Mouse (Mus musculus) kidney, embryonic 16.5 days (tissue): ENCODE data around the gene Trpt1. TPM values are rescaled to one million over a fixed set of nuclear protein-coding genes. Genes with fewer than 3 reads are reported as not detected.
"Not testable (repeated sequence)": the region's sequence is repeated elsewhere in the genome, so short reads cannot be mapped to it uniquely, and the experiment has no call there.

Experiments
- ATAC-seq: fragments of 200-750 bp; cut with Nextera tagmentation; 2 replicates; pipeline ENCODE4 v1.8.0; 2017; ENCODE audit warnings: moderate TSS enrichment; ENCODE audit not compliant: low FRiP score, low TSS enrichment
- H3K27ac ChIP-seq: fragments of 300-500 bp; sonication (generic); 2 replicates; pipeline ENCODE4 v1.5.1; 2014; ENCODE audit warnings: low read length
- H3K27me3 ChIP-seq: fragments of 300-500 bp; sonication (generic); 2 replicates; pipeline ENCODE4 v1.6.1; 2014; ENCODE audit warnings: low read length, control low read depth, mixed read lengths; ENCODE audit not compliant: insufficient read depth
- H3K36me3 ChIP-seq: fragments of 300-500 bp; sonication (generic); 2 replicates; pipeline ENCODE4 v1.6.1; 2014; ENCODE audit warnings: low read length, control low read depth, mixed read lengths; ENCODE audit not compliant: insufficient read depth
- H3K4me1 ChIP-seq: fragments of 300-500 bp; sonication (generic); 2 replicates; pipeline ENCODE4 v1.6.1; 2014; ENCODE audit warnings: low read length, control low read depth, mixed read lengths; ENCODE audit not compliant: insufficient read depth
- H3K4me2 ChIP-seq: fragments of 300-500 bp; sonication (generic); replicated peaks from 2 replicates; pipeline ENCODE4 v1.6.1; 2014; ENCODE audit warnings: low read depth, low read length
- H3K4me3 ChIP-seq: fragments of 300-500 bp; sonication (generic); 2 replicates; pipeline ENCODE4 v1.5.1; 2014; ENCODE audit warnings: mild to moderate bottlenecking, low read length
- H3K9ac ChIP-seq: fragments of 300-500 bp; sonication (generic); replicated peaks from 2 replicates; pipeline ENCODE4 v1.6.1; 2014; ENCODE audit warnings: low read length
- H3K9me3 ChIP-seq: fragments of 300-500 bp; sonication (generic); 2 replicates; pipeline ENCODE4 v1.6.1; 2016; ENCODE audit warnings: low read length, control low read depth
- WGBS: fragments of 180-500 bp; shearing (Covaris S2); extraction: QIAGEN DNeasy Blood & Tissue Kit; methylation state at CpG from one replicate; pipeline ENCODE4 v1.1.7; 2014; 5-methylcytosine and 5-hydroxymethylcytosine counted together
- polyA plus RNA-seq: library from polyadenylated mRNA; unstranded; fragments of >200 nt; fragmentation: Nextera tagmentation; extraction: Ambion mirVana; gene quantifications from 2 replicates; pipeline ENCODE4 v1.2.1, GENCODE M21; 2015

The Trpt1 gene
- polyA plus RNA-seq, 1 experiment from 2014 or later, result 13.1 TPM

GRCm38 (mm10) chr19:6981465-6981864, 14.5 kb upstream of the Trpt1 start:
- peaks cover 43% of the 10 kb centered on the region for H3K4me1 ChIP-seq
- 97% methylated on average over 4 of the region's 4 CpGs for WGBS
- H3K36me3 ChIP-seq, result peaks cover 34% of the 10 kb centered on the region
- H3K27me3 ChIP-seq, result no peaks in the 10 kb centered on the region
- H3K27ac ChIP-seq, result peak overlapping the region; percentile 95; the same call in 1 of the 2 replicates
- peak overlapping the region; percentile 72 for H3K4me3 ChIP-seq
- 0 out of 2 replicates have a peak overlapping the region, but pooled peaks have one; percentile 13 for H3K9ac ChIP-seq
- peak overlapping the region; percentile 84; the same call in 1 of the 2 replicates for H3K4me2 ChIP-seq
- H3K9me3 ChIP-seq, result no peaks in the 10 kb centered on the region
- no peak for ATAC-seq

- Histone ChIP-seq H3K4me3 (no peak overlapping the region), H3K4me1 (peaks cover 35% of the 10 kb centered on the region), H3K27me3 (no peaks in the 10 kb centered on the region), H3K4me2 (no peak overlapping the region), H3K27ac (no peak overlapping the region), H3K9me3 (no peaks in the 10 kb centered on the region), H3K36me3 (peaks cover 22% of the 10 kb centered on the region), H3K9ac (no peak overlapping the region)
- 90% methylated on average over 5 of the region's 5 CpGs for WGBS
- ATAC-seq, result no peak
These were observed 12.3 kb upstream of the Trpt1 start for GRCm38 (mm10) chr19:6983621-6984020.

GRCm38 (mm10) chr19:6985300-6985699, 10.6 kb upstream of the Trpt1 start:
- WGBS, result 83% methylated on average over 19 of the region's 19 CpGs
- H3K27ac ChIP-seq, result no peak overlapping the region
- H3K9me3 ChIP-seq, result no peaks in the 10 kb centered on the region
- no peaks in the 10 kb centered on the region for H3K27me3 ChIP-seq
- ATAC-seq, result no peak
- H3K36me3 ChIP-seq, result peaks cover 26% of the 10 kb centered on the region
- no peak overlapping the region for H3K9ac ChIP-seq
- peaks cover 29% of the 10 kb centered on the region for H3K4me1 ChIP-seq
- no peak overlapping the region for H3K4me3 ChIP-seq
- no peak overlapping the region for H3K4me2 ChIP-seq

GRCm38 (mm10) chr19:6985951-6986708, 9.8 kb upstream of the Trpt1 start:
- Histone ChIP-seq H3K9me3 (no peaks in the 10 kb centered on the region), H3K27me3 (no peaks in the 10 kb centered on the region), H3K4me1 (peaks cover 25% of the 10 kb centered on the region), H3K27ac (no peak overlapping the region), H3K4me3 (peak overlapping the region; percentile 81), H3K36me3 (peaks cover 26% of the 10 kb centered on the region), H3K9ac (peak overlapping the region; percentile 93), H3K4me2 (peak overlapping the region; percentile 77)
- ATAC-seq, result no peak
- 84% methylated on average over 10 of the region's 10 CpGs for WGBS

GRCm38 (mm10) chr19:6987061-6987903, 8.6 kb upstream of the Trpt1 start, which contains the start of gene Vegfb:
TSS of gene Vegfb (minus strand) at chr19:6987651.
- no peaks in the 10 kb centered on the region for H3K27me3 ChIP-seq
- H3K4me2 ChIP-seq, result peak within 1 kb of the TSS; percentile 77
- H3K4me3 ChIP-seq, result peak within 1 kb of the TSS; percentile 81
- peak within 1 kb of the TSS; percentile 93 for H3K9ac ChIP-seq
- ATAC-seq, result peak; percentile 44
- H3K9me3 ChIP-seq, result no peaks in the 10 kb centered on the region
- peaks cover 27% of the 10 kb centered on the region for H3K4me1 ChIP-seq
- whole genome bisulfite sequencing, result under 1% methylated on average over 60 of the region's 85 CpGs
- peak within 1 kb of the TSS; percentile 79 for H3K27ac ChIP-seq
- peaks cover 22% of the 10 kb centered on the region for H3K36me3 ChIP-seq

- peak overlapping the region; percentile 79 for H3K27ac ChIP-seq
- WGBS, result 4% methylated on average over 8 of the region's 8 CpGs
- peaks cover 18% of the 10 kb centered on the region for H3K36me3 ChIP-seq
- peak overlapping the region; percentile 77 for H3K4me2 ChIP-seq
- ATAC-seq, result no peak
- H3K9ac ChIP-seq, result peak overlapping the region; percentile 93
- peak overlapping the region; percentile 81 for H3K4me3 ChIP-seq
- H3K4me1 ChIP-seq, result peaks cover 28% of the 10 kb centered on the region
- H3K27me3 ChIP-seq, result no peaks in the 10 kb centered on the region
- H3K9me3 ChIP-seq, result no peaks in the 10 kb centered on the region
These were observed 8.0 kb upstream of the Trpt1 start for GRCm38 (mm10) chr19:6987904-6988285.

GRCm38 (mm10) chr19:6989251-6989650, 6.7 kb upstream of the Trpt1 start:
- ATAC-seq, result no peak
- Histone ChIP-seq H3K9me3 (no peaks in the 10 kb centered on the region), H3K4me2 (no peak overlapping the region), H3K27me3 (no peaks in the 10 kb centered on the region), H3K9ac (no peak overlapping the region), H3K27ac (no peak overlapping the region), H3K4me3 (no peak overlapping the region), H3K36me3 (peaks cover 14% of the 10 kb centered on the region), H3K4me1 (peaks cover 35% of the 10 kb centered on the region)
- 90% methylated on average over 8 of the region's 8 CpGs for WGBS

- 90% methylated on average over 6 of the region's 6 CpGs for WGBS
- H3K9me3 ChIP-seq, result no peaks in the 10 kb centered on the region
- H3K27ac ChIP-seq, result no peak overlapping the region
- peaks cover 47% of the 10 kb centered on the region for H3K4me1 ChIP-seq
- peaks cover 3% of the 10 kb centered on the region; the same call in 1 of the 2 replicates for H3K36me3 ChIP-seq
- H3K27me3 ChIP-seq, result no peaks in the 10 kb centered on the region
- no peak for ATAC-seq
- no peak overlapping the region for H3K4me2 ChIP-seq
- H3K4me3 ChIP-seq, result no peak overlapping the region
- H3K9ac ChIP-seq, result no peak overlapping the region
These were observed 5.2 kb upstream of the Trpt1 start for GRCm38 (mm10) chr19:6990712-6991111.

GRCm38 (mm10) chr19:6991166-6991565, 4.8 kb upstream of the Trpt1 start:
- WGBS, result 87% methylated on average over 6 of the region's 6 CpGs
- H3K9ac ChIP-seq, H3K4me3 ChIP-seq, H3K4me2 ChIP-seq, H3K27me3 ChIP-seq, H3K27ac ChIP-seq, ATAC-seq, H3K9me3 ChIP-seq, H3K36me3 ChIP-seq: not testable (repeated sequence)
- H3K4me1 ChIP-seq, result peaks cover 43% of the 10 kb centered on the region
